Mouse (Mus musculus) right cerebral cortex, postnatal 10 days (tissue): ENCODE measurements around the gene Rassf5.

Experiments
- DNase-seq, 2 experiments: peaks; one replicate each; pipeline ENCODE4 v3.0.0; 2021; ENCODE audit warnings: low spot score in 2 of 2

Rassf5 gene

DNA sequence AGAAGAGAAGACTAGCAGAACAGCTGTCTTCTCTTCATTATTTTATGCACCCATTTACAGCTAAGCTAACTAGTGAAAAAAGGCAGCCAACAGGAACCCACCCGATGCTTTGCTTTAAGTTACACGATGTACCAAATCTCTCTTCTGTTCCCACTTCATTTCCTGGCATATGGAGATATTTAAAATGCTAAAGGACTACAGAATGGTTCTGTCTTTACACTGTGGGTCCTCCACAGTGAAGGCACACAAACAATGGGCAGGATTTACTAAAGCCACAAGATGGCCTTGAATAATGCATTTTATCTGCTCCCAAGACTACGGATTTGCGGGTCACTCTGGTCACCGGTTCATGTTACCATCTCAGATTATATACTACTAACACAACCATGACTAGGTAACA lies 107.9 kb downstream of the Rassf5 start:
- DNase-seq, result no peak

DNA sequence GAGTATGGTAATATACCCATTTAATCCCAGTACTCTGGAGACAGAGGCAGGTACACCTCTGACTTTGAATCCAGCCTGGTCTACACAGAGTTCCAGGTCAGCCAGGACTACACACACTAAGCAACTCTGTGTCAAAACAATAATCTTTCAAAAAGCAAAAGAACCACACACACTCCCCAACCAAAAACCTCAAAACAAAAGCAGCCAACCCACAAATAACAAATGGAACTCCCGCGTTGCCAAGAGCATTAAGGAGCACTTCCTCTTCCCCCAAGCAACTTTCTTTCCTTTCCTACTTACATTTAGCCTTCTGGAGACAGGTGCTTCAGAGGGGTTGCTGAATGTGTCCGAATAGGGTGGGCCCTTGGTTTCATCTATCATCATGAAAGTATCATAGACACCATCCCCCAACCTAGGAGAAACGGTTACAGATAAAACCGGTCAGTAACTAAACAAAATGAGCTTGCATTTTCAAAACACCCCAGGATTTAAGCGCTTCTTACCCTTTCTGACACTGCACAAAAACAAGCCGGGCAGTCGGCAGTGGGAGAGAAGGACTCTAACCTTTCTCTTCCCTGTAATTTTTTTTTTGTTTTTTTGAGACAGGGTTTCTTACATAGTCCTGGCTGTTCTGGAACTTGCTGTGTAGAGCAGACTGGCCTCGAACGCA lies 109.0 kb downstream of the Rassf5 start:
- no peak for DNase-seq

DNA sequence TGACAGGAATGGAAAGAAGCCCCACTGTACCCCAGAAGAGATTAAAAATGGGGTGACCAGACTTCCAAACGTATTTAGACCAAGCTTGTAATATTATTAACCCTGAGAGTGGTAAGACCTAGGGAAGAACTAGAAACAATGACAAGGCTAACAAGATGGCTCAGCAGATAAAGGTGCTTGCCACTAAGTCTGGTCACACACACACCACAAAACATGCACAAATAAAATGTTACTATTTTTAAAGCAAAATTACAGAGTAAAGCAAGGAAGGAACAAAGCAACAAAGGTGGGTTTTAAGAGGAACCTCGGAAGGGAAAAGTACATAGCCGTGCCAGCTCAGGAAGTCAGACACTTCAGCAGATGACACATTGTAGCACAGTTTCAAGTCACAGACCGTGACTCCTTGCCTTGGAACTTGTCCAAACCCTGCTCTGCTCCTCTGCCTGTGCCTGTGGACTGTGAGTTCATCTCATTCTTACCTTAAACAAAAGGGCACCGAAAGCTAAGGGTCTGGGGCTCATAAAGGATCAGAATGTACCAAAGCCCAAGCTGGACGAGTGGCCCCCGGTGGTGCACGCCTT lies 110.0 kb downstream of the Rassf5 start:
- DNase-seq, result no peak

DNA sequence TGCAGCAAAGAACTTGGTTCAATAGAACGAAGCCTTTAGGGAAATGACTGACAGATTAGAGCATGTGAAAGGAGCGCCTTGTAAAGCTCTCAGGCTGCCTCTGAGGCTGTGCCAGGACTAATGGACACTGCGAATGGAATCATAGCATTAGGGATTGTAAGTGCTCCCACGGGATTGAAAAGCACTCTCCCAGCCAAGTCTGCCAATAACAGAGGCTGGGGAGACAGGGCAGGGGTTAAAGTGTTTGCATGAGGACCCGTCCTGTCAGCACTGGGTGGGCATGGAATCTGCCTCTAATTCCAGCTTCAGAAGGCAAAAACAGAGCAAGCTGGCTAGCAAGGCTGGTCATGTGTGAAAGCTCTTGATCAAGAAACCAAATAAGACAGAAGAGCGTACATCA lies 110.8 kb downstream of the Rassf5 start:
- DNase-seq, result peak in 1 of 2 experiments; percentile 52
